Mouse (Mus musculus) kidney, adult 2 months (tissue): Measurements from ENCODE around the gene S100pbp. TPM values are rescaled to one million over a fixed set of nuclear protein-coding genes. Genes with fewer than 3 reads are reported as not detected.
A peak's percentile ranks its signal among the peaks of the same experiment; 100 is the strongest.

Source experiments
- DNase-seq: peaks from one replicate; pipeline ENCODE4 v3.0.0; 2021
- H3K27ac ChIP-seq: fragments of 200-500 bp; 2 replicates; pipeline ENCODE4 v1.5.1; 2012; ENCODE audit warnings: low read depth, low read length, control low read depth, inconsistent platforms; ENCODE audit not compliant: insufficient read depth
- H3K27me3 ChIP-seq: fragments of 200-500 bp; replicated peaks from 2 replicates; pipeline ENCODE4 v1.6.1; 2012; ENCODE audit warnings: mild to moderate bottlenecking, moderate library complexity, low read length, inconsistent platforms; ENCODE audit not compliant: control insufficient read depth, insufficient read depth
- H3K36me3 ChIP-seq: fragments of 200-500 bp; 2 replicates; pipeline ENCODE4 v1.6.1; 2012; ENCODE audit warnings: mild to moderate bottlenecking, moderate library complexity, low read length, inconsistent platforms; ENCODE audit not compliant: control insufficient read depth, insufficient read depth
- H3K4me1 ChIP-seq: fragments of 200-500 bp; 2 replicates; pipeline ENCODE4 v1.6.1; 2011; ENCODE audit warnings: low read length; ENCODE audit not compliant: control insufficient read depth, insufficient read depth
- H3K4me3 ChIP-seq: fragments of 200-500 bp; 2 replicates; pipeline ENCODE4 v1.5.1; 2011; ENCODE audit warnings: mild to moderate bottlenecking, low read depth, low read length, control low read depth; ENCODE audit not compliant: insufficient read depth
- CTCF ChIP-seq: fragments of 200-500 bp; conservative IDR thresholded peaks from 2 replicates; pipeline ENCODE4 v1.5.1; 2011; ENCODE audit warnings: low read depth, mild to moderate bottlenecking, control low read depth, low read length, moderate library complexity, mixed read lengths; ENCODE audit not compliant: insufficient read depth, insufficient read length
- POLR2A ChIP-seq: fragments of 200-500 bp; IDR thresholded peaks from one replicate; pipeline ENCODE4 v1.6.1; 2011; ENCODE audit warnings: low read depth, low read length, control low read depth
- WGBS: fragments of 180-500 bp; shearing (Covaris S2); methylation state at CpG from one replicate; pipeline ENCODE4 v1.1.7; 2018; 5-methylcytosine and 5-hydroxymethylcytosine counted together
- polyA plus RNA-seq: library from polyadenylated mRNA; depleted of rRNA; stranded (reverse); fragments of >200 nt; gene quantifications from 2 replicates; pipeline ENCODE4 v1.2.3, GENCODE M21; 2012

The S100pbp gene
- polyA plus RNA-seq, 1 experiment = 13.6 TPM

DNA sequence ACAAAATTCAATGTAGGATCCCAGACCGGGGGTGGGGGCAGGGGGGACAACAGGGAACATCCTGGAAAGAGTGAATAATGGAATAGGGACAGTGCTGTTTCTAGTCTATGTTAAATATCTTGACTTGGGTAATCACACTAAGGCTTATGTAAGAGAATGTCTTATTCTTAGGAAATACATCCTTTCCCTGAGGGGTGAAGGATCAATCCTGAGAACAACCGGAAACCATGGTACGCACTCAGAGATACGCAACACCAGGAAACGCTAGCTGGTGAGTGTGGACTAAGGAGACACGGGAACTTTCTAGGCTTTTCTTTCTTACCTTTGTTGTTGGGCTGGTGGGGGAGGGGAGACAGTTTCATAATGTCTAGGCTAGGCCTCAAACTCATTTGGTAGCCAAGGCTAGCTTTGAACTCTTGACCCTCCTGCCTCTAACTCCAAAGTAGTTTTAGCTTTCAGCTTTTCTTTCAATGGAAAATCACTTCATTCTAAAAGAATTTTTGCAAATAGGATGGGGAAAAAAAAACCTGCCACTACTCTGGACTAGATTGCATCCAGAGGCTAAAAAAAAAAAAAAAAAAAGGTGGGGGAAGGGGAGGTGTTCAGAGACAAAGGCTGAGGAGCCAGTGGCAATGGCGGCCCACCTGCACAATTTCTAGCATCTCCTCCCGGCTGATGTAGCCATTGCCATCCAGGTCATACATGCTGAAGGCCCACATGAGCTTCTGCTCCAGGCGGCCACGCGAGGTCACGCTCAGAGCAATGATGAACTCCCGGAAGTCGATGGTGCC lies 71.6 kb downstream of the S100pbp start:
- 88% methylated on average over 14 of the region's 14 CpGs for WGBS
- no peak overlapping the region for H3K27ac ChIP-seq
- peaks cover 3% of the 10 kb centered on the region for H3K27me3 ChIP-seq
- TF ChIP-seq POLR2A (no peak), CTCF (no peak)
- DNase-seq = no peak
- no peak overlapping the region for H3K4me3 ChIP-seq
- H3K4me1 ChIP-seq = no peaks in the 10 kb centered on the region
- H3K36me3 ChIP-seq = no peaks in the 10 kb centered on the region

- no peak overlapping the region for H3K27ac ChIP-seq
- WGBS = 91% methylated on average over 8 of the region's 8 CpGs
- no peaks in the 10 kb centered on the region for H3K36me3 ChIP-seq
- no peak for TF ChIP-seq POLR2A
- TF ChIP-seq CTCF = no peak
- H3K27me3 ChIP-seq = peaks cover 3% of the 10 kb centered on the region
- H3K4me1 ChIP-seq = no peaks in the 10 kb centered on the region
- H3K4me3 ChIP-seq = no peak overlapping the region
- DNase-seq = no peak
Observed at GRCm38 (mm10) chr4:129116703-129117102, 72.8 kb downstream of the S100pbp start.

GRCm38 (mm10) chr4:129113083-129113988 lies 76.2 kb downstream of the S100pbp start:
- H3K36me3 ChIP-seq = no peaks in the 10 kb centered on the region
- no peaks in the 10 kb centered on the region for H3K4me1 ChIP-seq
- DNase-seq = peak; percentile 61
- TF ChIP-seq CTCF (peak; percentile 79), POLR2A (no peak)
- H3K4me3 ChIP-seq = no peak overlapping the region
- no peaks in the 10 kb centered on the region for H3K27me3 ChIP-seq
- 31% methylated on average over 28 of the region's 28 CpGs for WGBS
- H3K27ac ChIP-seq = no peak overlapping the region

DNA sequence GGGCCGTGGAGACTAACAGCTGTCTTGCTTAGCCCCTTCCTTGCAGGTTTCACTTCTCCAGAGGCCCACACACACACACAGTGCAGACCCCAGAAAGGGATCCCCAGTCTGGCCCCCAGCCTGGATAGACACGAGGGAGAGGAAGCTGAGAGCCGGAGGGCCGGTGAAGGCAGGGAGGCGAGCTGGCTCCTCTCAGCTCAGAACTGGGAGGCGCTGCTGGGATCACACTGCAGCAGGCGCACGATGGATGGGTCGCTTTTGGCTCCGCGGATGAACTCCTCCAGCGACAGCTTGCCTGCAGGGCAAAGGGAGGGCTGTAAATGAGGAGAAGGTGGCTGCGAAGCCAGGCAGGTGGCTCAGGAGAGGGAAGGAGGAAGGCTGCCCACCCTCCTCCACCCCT lies 77.3 kb downstream of the S100pbp start:
- H3K27ac ChIP-seq = no peak overlapping the region
- no peaks in the 10 kb centered on the region for H3K4me1 ChIP-seq
- no peak overlapping the region for H3K4me3 ChIP-seq
- H3K36me3 ChIP-seq = no peaks in the 10 kb centered on the region
- H3K27me3 ChIP-seq = no peaks in the 10 kb centered on the region
- no peak for DNase-seq
- TF ChIP-seq CTCF (no peak), POLR2A (no peak)
- 36% methylated on average over 13 of the region's 13 CpGs for WGBS

GRCm38 (mm10) chr4:129111350-129111749 lies 78.2 kb downstream of the S100pbp start:
- Histone ChIP-seq H3K4me3 (no peak overlapping the region), H3K27ac (no peak overlapping the region), H3K4me1 (no peaks in the 10 kb centered on the region), H3K27me3 (no peaks in the 10 kb centered on the region), H3K36me3 (no peaks in the 10 kb centered on the region)
- TF ChIP-seq CTCF (peak; percentile 41), POLR2A (no peak)
- DNase-seq = no peak
- 48% methylated on average over 11 of the region's 11 CpGs for WGBS

- Histone ChIP-seq H3K4me1 (no peaks in the 10 kb centered on the region), H3K4me3 (no peak overlapping the region), H3K27ac (no peak overlapping the region), H3K36me3 (no peaks in the 10 kb centered on the region), H3K27me3 (no peaks in the 10 kb centered on the region)
- no peak for DNase-seq
- WGBS = 87% methylated on average over 6 of the region's 6 CpGs
- TF ChIP-seq CTCF (no peak), POLR2A (no peak)
Observed at GRCm38 (mm10) chr4:129110804-129111203, 78.7 kb downstream of the S100pbp start.

- Histone ChIP-seq H3K27ac (no peak overlapping the region), H3K4me1 (no peaks in the 10 kb centered on the region), H3K36me3 (no peaks in the 10 kb centered on the region), H3K4me3 (no peak overlapping the region), H3K27me3 (0 out of 2 replicates have a peak, but pooled peaks cover 1% of the 10 kb centered on the region)
- no peak for TF ChIP-seq CTCF
- TF ChIP-seq POLR2A = no peak
- no peak for DNase-seq
- WGBS = 50% methylated on average over 7 of the region's 7 CpGs
Observed at GRCm38 (mm10) chr4:129108624-129109023, 80.9 kb downstream of the S100pbp start.
